Mouse (Mus musculus) neural tube, embryonic 11.5 days (tissue): Measurements from ENCODE around the gene Pex7. TPM values are rescaled to one million over a fixed set of nuclear protein-coding genes. Genes with fewer than 3 reads are reported as not detected.

Source experiments
- ATAC-seq: fragments of 200-750 bp; cut with Nextera tagmentation; 2 replicates; pipeline ENCODE4 v1.8.0; 2017; ENCODE audit warnings: moderate number of reproducible peaks, mild to moderate bottlenecking, moderate TSS enrichment, moderate library complexity; ENCODE audit not compliant: insufficient read depth, low FRiP score, low TSS enrichment
- DNase-seq: peaks from one replicate; pipeline ENCODE4 v3.0.0-alpha.2; 2015; ENCODE audit warnings: low spot score
- H3K27ac ChIP-seq: fragments of 300-500 bp; sonication (generic); 2 replicates; pipeline ENCODE4 v1.5.1; 2014; ENCODE audit warnings: low read depth, mild to moderate bottlenecking, low read length
- H3K27me3 ChIP-seq: fragments of 300-500 bp; sonication (generic); 2 replicates; pipeline ENCODE4 v1.6.1; 2014; ENCODE audit warnings: mild to moderate bottlenecking, low read length, mixed read lengths; ENCODE audit not compliant: control insufficient read depth, insufficient read depth
- H3K36me3 ChIP-seq: fragments of 300-500 bp; sonication (generic); 2 replicates; pipeline ENCODE4 v1.6.1; 2014; ENCODE audit warnings: mild to moderate bottlenecking, low read length, moderate library complexity, mixed read lengths; ENCODE audit not compliant: control insufficient read depth, insufficient read depth
- H3K4me1 ChIP-seq: fragments of 300-500 bp; sonication (generic); 2 replicates; pipeline ENCODE4 v1.6.1; 2014; ENCODE audit warnings: low read length, mixed read lengths; ENCODE audit not compliant: control insufficient read depth, insufficient read depth
- H3K4me2 ChIP-seq: fragments of 300-500 bp; sonication (generic); 2 replicates; pipeline ENCODE4 v1.6.1; 2014; ENCODE audit warnings: low read depth, mild to moderate bottlenecking, moderate library complexity
- H3K4me3 ChIP-seq: fragments of 300-500 bp; sonication (generic); 2 replicates; pipeline ENCODE4 v1.5.1; 2014; ENCODE audit warnings: low read depth, low read length
- H3K9ac ChIP-seq: fragments of 300-500 bp; sonication (generic); 2 replicates; pipeline ENCODE4 v1.6.1; 2014; ENCODE audit warnings: mild to moderate bottlenecking, low read length
- H3K9me3 ChIP-seq: fragments of 300-500 bp; sonication (generic); 2 replicates; pipeline ENCODE4 v1.6.1; 2016; ENCODE audit warnings: low read length; ENCODE audit not compliant: control insufficient read depth
- WGBS: fragments of 180-500 bp; shearing (Covaris S2); extraction: QIAGEN DNeasy Blood & Tissue Kit; methylation state at CpG from one replicate; pipeline ENCODE4 v1.1.7; 2014; 5-methylcytosine and 5-hydroxymethylcytosine counted together
- polyA plus RNA-seq: library from polyadenylated mRNA; unstranded; fragments of >200 nt; fragmentation: Nextera tagmentation; extraction: Ambion mirVana; gene quantifications from 2 replicates; pipeline ENCODE4 v1.2.1, GENCODE M21; 2014

Gene Pex7
- polyA plus RNA-seq, 1 experiment from 2014 or later = 29.1 TPM

DNA sequence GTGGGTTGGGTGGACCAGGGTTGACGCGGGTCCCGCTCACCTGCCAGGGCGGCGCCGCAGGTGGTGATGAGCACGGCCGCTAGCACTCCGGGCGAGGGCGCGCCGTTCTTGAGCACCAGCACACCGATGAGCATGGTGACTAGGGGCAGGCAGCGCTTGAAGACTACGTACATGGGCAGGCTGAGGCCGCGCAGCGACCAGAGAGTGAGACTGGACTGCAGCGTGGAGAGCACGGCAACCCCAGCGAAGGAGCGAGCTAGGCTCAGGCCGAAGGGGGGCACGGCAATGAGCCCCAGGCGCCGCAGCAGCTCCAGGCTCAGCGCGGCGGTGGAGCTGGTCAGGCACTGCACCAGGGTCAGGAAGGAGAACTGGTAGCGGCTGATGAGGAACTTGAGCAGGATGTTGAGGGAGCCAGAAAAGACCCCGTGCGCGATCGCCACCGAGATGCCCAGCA, 56.9 kb downstream of the Pex7 start:
- no peaks in the 10 kb centered on the region for H3K36me3 ChIP-seq
- peak overlapping the region; percentile 99 for H3K4me2 ChIP-seq
- H3K4me3 ChIP-seq = peak overlapping the region; percentile 54
- H3K27ac ChIP-seq = no peak overlapping the region
- WGBS = under 1% methylated on average over 36 of the region's 36 CpGs
- H3K9ac ChIP-seq = peak overlapping the region; percentile 51
- H3K27me3 ChIP-seq = peaks cover 43% of the 10 kb centered on the region
- H3K4me1 ChIP-seq = peaks cover 10% of the 10 kb centered on the region; the same call in 1 of the 2 replicates
- H3K9me3 ChIP-seq = no peaks in the 10 kb centered on the region
- DNase-seq (peak; percentile 63), ATAC-seq (peak; percentile 58)

- H3K4me3 ChIP-seq = peak overlapping the region; percentile 54
- H3K9ac ChIP-seq = peak overlapping the region; percentile 35
- H3K27me3 ChIP-seq = peaks cover 43% of the 10 kb centered on the region
- ATAC-seq (peak; percentile 56), DNase-seq (peak; percentile 53)
- no peak overlapping the region for H3K27ac ChIP-seq
- no peaks in the 10 kb centered on the region for H3K36me3 ChIP-seq
- no peaks in the 10 kb centered on the region for H3K9me3 ChIP-seq
- peak overlapping the region; percentile 99 for H3K4me2 ChIP-seq
- WGBS = 0% methylated on average over 32 of the region's 32 CpGs
- H3K4me1 ChIP-seq = peaks cover 10% of the 10 kb centered on the region; the same call in 1 of the 2 replicates
Observed at GRCm38 (mm10) chr10:19849771-19850365, 57.6 kb downstream of the Pex7 start.

DNA sequence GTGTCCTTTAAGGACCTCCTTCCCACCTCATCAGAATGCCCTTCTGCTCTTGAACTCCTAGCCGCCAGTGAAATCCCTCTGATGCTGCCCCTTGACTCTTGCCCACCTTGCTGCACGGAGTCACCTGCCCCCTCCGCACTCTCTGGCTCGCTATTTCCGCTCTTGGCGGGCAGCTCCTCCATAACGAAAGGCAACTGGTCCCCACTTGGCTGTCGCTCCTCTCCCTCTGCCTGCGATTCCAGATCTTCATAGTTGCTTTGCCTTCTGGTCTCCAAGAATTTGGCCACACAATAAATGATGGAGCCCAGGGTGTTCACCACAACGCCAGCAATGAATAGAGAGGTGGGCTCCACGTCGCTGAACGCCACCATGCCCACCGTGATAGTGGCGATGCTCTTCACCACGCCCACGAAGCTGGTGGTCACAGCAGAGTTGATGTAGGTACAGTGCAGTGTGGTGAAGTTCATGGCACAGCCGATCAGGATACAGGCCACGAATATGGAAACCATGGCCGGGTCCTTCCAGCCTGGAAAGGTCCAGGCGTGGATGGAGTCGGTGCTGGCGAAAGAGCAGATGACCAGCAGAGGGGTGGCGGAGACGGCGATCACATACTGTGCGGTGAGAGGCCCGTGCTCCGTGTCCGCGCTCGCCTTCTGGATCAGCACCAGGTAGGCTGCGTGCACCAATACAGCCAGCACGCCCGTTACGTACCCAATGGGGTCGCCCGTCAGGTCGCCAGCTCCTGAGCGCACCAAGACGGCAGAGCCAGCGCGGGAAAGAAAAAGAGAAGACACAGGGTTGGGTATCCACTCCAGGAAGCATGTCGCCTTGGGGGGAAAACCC, 58.3 kb downstream of the Pex7 start:
- Histone ChIP-seq H3K4me2 (peak overlapping the region; percentile 99), H3K4me3 (peak overlapping the region; percentile 54), H3K9ac (no peak overlapping the region; the same call in 1 of the 2 replicates), H3K27me3 (peaks cover 43% of the 10 kb centered on the region), H3K27ac (no peak overlapping the region), H3K4me1 (peaks cover 10% of the 10 kb centered on the region; the same call in 1 of the 2 replicates), H3K36me3 (no peaks in the 10 kb centered on the region), H3K9me3 (no peaks in the 10 kb centered on the region)
- DNase-seq (peak; percentile 32), ATAC-seq (no peak)
- WGBS = 3% methylated on average over 44 of the region's 44 CpGs

GRCm38 (mm10) chr10:19839836-19840235, 67.7 kb downstream of the Pex7 start:
- no peaks in the 10 kb centered on the region for H3K9me3 ChIP-seq
- DNase-seq (no peak), ATAC-seq (no peak)
- H3K36me3 ChIP-seq = no peaks in the 10 kb centered on the region
- H3K4me3 ChIP-seq = no peak overlapping the region
- no peak overlapping the region for H3K4me2 ChIP-seq
- no peaks in the 10 kb centered on the region for H3K27me3 ChIP-seq
- H3K9ac ChIP-seq = no peak overlapping the region
- no peaks in the 10 kb centered on the region for H3K4me1 ChIP-seq
- no peak overlapping the region for H3K27ac ChIP-seq
- WGBS = 95% methylated on average over 5 of the region's 5 CpGs

DNA sequence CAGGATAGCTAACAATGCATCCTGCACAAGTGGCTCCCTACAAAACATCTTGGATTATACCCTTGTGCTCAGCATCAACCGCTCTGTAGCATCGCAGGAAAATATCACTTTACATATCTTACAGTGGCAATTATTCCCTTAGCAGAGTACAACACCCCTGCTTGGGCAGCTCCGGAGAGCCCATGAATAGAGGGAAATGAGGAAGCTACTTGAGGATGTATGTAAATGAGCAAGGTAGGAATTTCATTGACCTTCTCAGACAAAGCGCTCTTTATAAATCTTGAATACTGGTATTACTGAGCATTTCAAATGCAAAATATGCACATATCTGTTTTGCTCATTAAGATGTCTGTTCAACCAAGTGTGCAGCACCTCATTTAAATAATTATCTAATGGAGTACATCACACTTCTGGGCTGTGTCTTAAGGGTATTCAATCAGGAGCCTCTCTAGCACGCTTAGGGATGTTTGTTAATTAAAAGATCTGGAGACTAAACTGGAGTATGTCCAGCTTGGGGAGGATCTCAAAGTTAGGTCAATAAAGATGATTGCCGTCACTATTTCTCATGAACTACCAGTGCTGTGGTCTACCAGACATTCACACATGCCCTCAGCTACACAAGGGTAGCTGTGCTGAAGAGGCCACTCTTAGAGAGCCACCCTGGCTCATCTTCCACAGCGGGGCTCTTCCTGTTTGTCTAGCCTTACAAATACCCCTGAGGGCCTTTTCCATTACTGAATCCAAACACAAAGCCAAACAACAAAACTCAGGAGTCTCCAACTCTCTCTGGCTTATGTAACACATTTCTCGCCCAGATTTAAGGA, 71.4 kb downstream of the Pex7 start:
- Histone ChIP-seq H3K27me3 (no peaks in the 10 kb centered on the region), H3K4me3 (no peak overlapping the region), H3K27ac (no peak overlapping the region), H3K9me3 (no peaks in the 10 kb centered on the region), H3K4me2 (no peak overlapping the region), H3K36me3 (no peaks in the 10 kb centered on the region), H3K4me1 (no peaks in the 10 kb centered on the region), H3K9ac (no peak overlapping the region)
- 87% methylated on average over 8 of the region's 8 CpGs for WGBS
- no peak for DNase-seq
- no peak for ATAC-seq

DNA sequence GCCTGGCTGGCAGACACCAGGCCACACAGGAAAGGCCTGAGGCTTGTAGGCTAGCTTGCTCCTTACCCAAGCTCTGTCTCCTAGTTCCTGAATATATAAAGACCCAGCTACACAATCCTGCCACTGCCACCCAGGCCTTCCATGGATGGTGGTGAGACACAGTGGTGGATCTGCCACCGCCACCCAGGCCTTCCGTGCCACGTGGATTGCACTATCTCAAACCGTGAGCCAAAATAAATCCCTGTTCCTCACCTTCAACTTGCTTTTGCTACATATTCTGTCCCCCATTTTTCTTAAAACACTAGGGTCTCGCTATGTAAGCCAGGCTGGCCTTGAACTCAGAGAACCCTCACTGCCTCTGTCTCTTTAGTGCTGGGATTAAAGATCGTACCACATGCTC, 73.3 kb downstream of the Pex7 start:
- Histone ChIP-seq H3K9ac (no peak overlapping the region), H3K36me3 (no peaks in the 10 kb centered on the region), H3K27ac (no peak overlapping the region), H3K4me1 (no peaks in the 10 kb centered on the region), H3K9me3 (no peaks in the 10 kb centered on the region), H3K4me3 (no peak overlapping the region), H3K27me3 (no peaks in the 10 kb centered on the region), H3K4me2 (no peak overlapping the region)
- DNase-seq = no peak
- 97% methylated on average over 6 of the region's 6 CpGs for WGBS
- ATAC-seq = no peak

- Histone ChIP-seq H3K4me1 (no peaks in the 10 kb centered on the region), H3K27me3 (no peaks in the 10 kb centered on the region), H3K36me3 (no peaks in the 10 kb centered on the region), H3K27ac (no peak overlapping the region), H3K9ac (no peak overlapping the region), H3K9me3 (no peaks in the 10 kb centered on the region), H3K4me2 (no peak overlapping the region), H3K4me3 (no peak overlapping the region)
- WGBS = 92% methylated on average over 5 of the region's 5 CpGs
- DNase-seq (no peak), ATAC-seq (no peak)
Observed at GRCm38 (mm10) chr10:19831072-19831849, 76.2 kb downstream of the Pex7 start.

DNA sequence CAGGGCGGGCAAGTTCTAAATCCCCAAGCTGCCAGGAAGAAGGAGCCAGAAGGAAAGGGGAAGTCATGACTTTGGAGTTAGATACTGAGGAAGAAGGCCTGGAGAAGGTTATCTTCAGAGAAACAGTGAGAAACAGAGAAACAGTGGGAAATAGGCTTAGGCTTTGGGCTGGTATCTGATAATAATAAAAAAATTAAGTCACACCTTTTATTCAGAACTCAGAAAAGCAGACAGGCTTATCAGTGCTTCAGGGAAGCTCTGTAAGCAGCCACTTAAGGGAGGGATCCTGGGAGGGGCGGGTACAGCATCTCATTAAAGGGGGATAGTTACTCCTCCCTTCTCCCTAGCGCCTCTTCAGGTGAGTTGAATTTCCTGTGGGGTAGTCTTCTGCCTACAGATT, 86.5 kb downstream of the Pex7 start:
- Histone ChIP-seq H3K9me3 (no peaks in the 10 kb centered on the region), H3K36me3 (no peaks in the 10 kb centered on the region), H3K27me3 (no peaks in the 10 kb centered on the region), H3K4me3 (no peak overlapping the region), H3K4me1 (no peaks in the 10 kb centered on the region), H3K4me2 (no peak overlapping the region), H3K9ac (no peak overlapping the region), H3K27ac (no peak overlapping the region)
- DNase-seq (no peak), ATAC-seq (no peak)
- WGBS = 74% methylated on average over 3 of the region's 3 CpGs
